Mouse (Mus musculus): ENCODE data around the gene Hmgb3. TPM values are rescaled to one million over a fixed set of nuclear protein-coding genes. Genes with fewer than 3 reads are reported as not detected.

The Hmgb3 gene
- polyA plus RNA-seq, 1 experiment from 2014 or later = 670 TPM

GRCm38 (mm10) chrX:71556965-71557491 lies 1.3 kb downstream of the Hmgb3 start:
- Histone ChIP-seq H3K4me1 (ENCODE audit: control insufficient read depth, insufficient read depth, low read length) (no peaks in the 10 kb centered on the region), H3K9ac (ENCODE audit: low read length) (peak overlapping the region; percentile 94), H3K27ac (replicated peaks; ENCODE audit: low read depth, low read length) (peak overlapping the region; percentile 98), H3K9me3 (ENCODE audit: control insufficient read depth, low read length) (no peaks in the 10 kb centered on the region), H3K27me3 (ENCODE audit: control insufficient read depth, insufficient read depth, low read length) (0 out of 2 replicates have a peak, but pooled peaks cover 2% of the 10 kb centered on the region), H3K4me3 (ENCODE audit: low read depth, low read length) (peak overlapping the region; percentile 68), H3K4me2 (ENCODE audit: low read depth, severe bottlenecking) (peak overlapping the region; percentile 44), H3K36me3 (ENCODE audit: control insufficient read depth, insufficient read depth, low read length) (no peaks in the 10 kb centered on the region)
- ATAC-seq (ENCODE audit: insufficient number of reproducible peaks, low FRiP score, low TSS enrichment, low read depth) (no peak), DNase-seq (ENCODE audit: low spot score) (peak; percentile 24)
- 20% methylated on average over 21 of the region's 37 CpGs for WGBS

- H3K9me3 ChIP-seq (ENCODE audit: control insufficient read depth, low read length) = no peaks in the 10 kb centered on the region
- 87% methylated on average over 2 of the region's 2 CpGs for WGBS
- H3K9ac ChIP-seq (ENCODE audit: low read length) = no peak overlapping the region
- H3K4me1 ChIP-seq (ENCODE audit: control insufficient read depth, insufficient read depth, low read length) = no peaks in the 10 kb centered on the region
- H3K4me2 ChIP-seq (ENCODE audit: low read depth, severe bottlenecking) = no peak overlapping the region
- no peaks in the 10 kb centered on the region for H3K27me3 ChIP-seq (ENCODE audit: control insufficient read depth, insufficient read depth, low read length)
- no peak overlapping the region for H3K27ac ChIP-seq (replicated peaks; ENCODE audit: low read depth, low read length)
- ATAC-seq (ENCODE audit: insufficient number of reproducible peaks, low FRiP score, low TSS enrichment, low read depth) (no peak), DNase-seq (ENCODE audit: low spot score) (no peak)
- H3K4me3 ChIP-seq (ENCODE audit: low read depth, low read length) = no peak overlapping the region
- no peaks in the 10 kb centered on the region for H3K36me3 ChIP-seq (ENCODE audit: control insufficient read depth, insufficient read depth, low read length)
Observed at GRCm38 (mm10) chrX:71559336-71559735, 3.6 kb downstream of the Hmgb3 start.

GRCm38 (mm10) chrX:71560796-71561195 lies 5.1 kb downstream of the Hmgb3 start:
- ATAC-seq (ENCODE audit: insufficient number of reproducible peaks, low FRiP score, low TSS enrichment, low read depth) (no peak), DNase-seq (ENCODE audit: low spot score) (no peak)
- 95% methylated on average over 1 of the region's 1 CpGs for WGBS
- Histone ChIP-seq H3K9me3 (ENCODE audit: control insufficient read depth, low read length) (no peaks in the 10 kb centered on the region), H3K9ac (ENCODE audit: low read length) (no peak overlapping the region), H3K4me1 (ENCODE audit: control insufficient read depth, insufficient read depth, low read length) (no peaks in the 10 kb centered on the region), H3K4me2 (ENCODE audit: low read depth, severe bottlenecking) (no peak overlapping the region), H3K36me3 (ENCODE audit: control insufficient read depth, insufficient read depth, low read length) (no peaks in the 10 kb centered on the region), H3K27ac (replicated peaks; ENCODE audit: low read depth, low read length) (no peak overlapping the region), H3K4me3 (ENCODE audit: low read depth, low read length) (no peak overlapping the region), H3K27me3 (ENCODE audit: control insufficient read depth, insufficient read depth, low read length) (no peaks in the 10 kb centered on the region)

- no peak overlapping the region for H3K4me2 ChIP-seq (ENCODE audit: low read depth, severe bottlenecking)
- WGBS = 85% methylated on average over 3 of the region's 3 CpGs
- ATAC-seq (ENCODE audit: insufficient number of reproducible peaks, low FRiP score, low TSS enrichment, low read depth) (no peak), DNase-seq (ENCODE audit: low spot score) (no peak)
- H3K27me3 ChIP-seq (ENCODE audit: control insufficient read depth, insufficient read depth, low read length) = no peaks in the 10 kb centered on the region
- H3K9ac ChIP-seq (ENCODE audit: low read length) = no peak overlapping the region
- no peak overlapping the region for H3K4me3 ChIP-seq (ENCODE audit: low read depth, low read length)
- H3K27ac ChIP-seq (replicated peaks; ENCODE audit: low read depth, low read length) = no peak overlapping the region
- no peaks in the 10 kb centered on the region for H3K4me1 ChIP-seq (ENCODE audit: control insufficient read depth, insufficient read depth, low read length)
- H3K36me3 ChIP-seq (ENCODE audit: control insufficient read depth, insufficient read depth, low read length) = no peaks in the 10 kb centered on the region
- H3K9me3 ChIP-seq (ENCODE audit: control insufficient read depth, low read length) = no peaks in the 10 kb centered on the region
Observed at GRCm38 (mm10) chrX:71573132-71573900, 17.6 kb downstream of the Hmgb3 start.

DNA sequence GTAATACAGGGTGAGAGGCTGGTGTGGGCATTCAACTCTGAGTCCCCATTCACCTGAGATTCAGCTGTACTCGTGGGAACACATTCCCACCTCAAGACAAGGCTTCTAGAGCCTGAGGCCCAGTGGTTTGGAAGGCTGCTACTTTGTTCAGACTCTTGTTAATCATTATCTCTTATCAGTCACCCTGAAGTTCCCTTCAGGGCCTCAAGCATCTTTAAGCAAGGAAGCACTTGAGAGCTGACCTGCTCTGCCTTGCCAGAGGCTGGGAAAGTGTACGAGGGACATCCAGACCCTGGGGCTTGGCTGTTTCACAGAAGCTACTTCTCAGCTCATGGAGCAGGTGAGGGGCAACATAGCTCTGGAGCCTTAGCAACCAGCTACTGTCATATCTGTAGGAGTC lies 19.8 kb downstream of the Hmgb3 start:
- no peaks in the 10 kb centered on the region for H3K4me1 ChIP-seq (ENCODE audit: control insufficient read depth, insufficient read depth, low read length)
- H3K27me3 ChIP-seq (ENCODE audit: control insufficient read depth, insufficient read depth, low read length) = no peaks in the 10 kb centered on the region
- 69% methylated on average over 2 of the region's 2 CpGs for WGBS
- no peak overlapping the region for H3K9ac ChIP-seq (ENCODE audit: low read length)
- H3K4me3 ChIP-seq (ENCODE audit: low read depth, low read length) = no peak overlapping the region
- DNase-seq (ENCODE audit: low spot score) = no peak
- no peak overlapping the region for H3K4me2 ChIP-seq (ENCODE audit: low read depth, severe bottlenecking)
- no peaks in the 10 kb centered on the region for H3K36me3 ChIP-seq (ENCODE audit: control insufficient read depth, insufficient read depth, low read length)
- H3K27ac ChIP-seq (replicated peaks; ENCODE audit: low read depth, low read length) = no peak overlapping the region
- no peak for ATAC-seq (ENCODE audit: insufficient number of reproducible peaks, low FRiP score, low TSS enrichment, low read depth)
- H3K9me3 ChIP-seq (ENCODE audit: control insufficient read depth, low read length) = no peaks in the 10 kb centered on the region

- no peak overlapping the region for H3K9ac ChIP-seq (ENCODE audit: low read length)
- H3K4me1 ChIP-seq (ENCODE audit: control insufficient read depth, insufficient read depth, low read length) = no peaks in the 10 kb centered on the region
- DNase-seq (ENCODE audit: low spot score) (no peak), ATAC-seq (ENCODE audit: insufficient number of reproducible peaks, low FRiP score, low TSS enrichment, low read depth) (no peak)
- H3K27me3 ChIP-seq (ENCODE audit: control insufficient read depth, insufficient read depth, low read length) = no peaks in the 10 kb centered on the region
- H3K9me3 ChIP-seq (ENCODE audit: control insufficient read depth, low read length) = no peaks in the 10 kb centered on the region
- no peak overlapping the region for H3K4me3 ChIP-seq (ENCODE audit: low read depth, low read length)
- H3K36me3 ChIP-seq (ENCODE audit: control insufficient read depth, insufficient read depth, low read length) = no peaks in the 10 kb centered on the region
- WGBS = 71% methylated on average over 1 of the region's 1 CpGs
- H3K27ac ChIP-seq (replicated peaks; ENCODE audit: low read depth, low read length) = no peak overlapping the region
- no peak overlapping the region for H3K4me2 ChIP-seq (ENCODE audit: low read depth, severe bottlenecking)
Observed at GRCm38 (mm10) chrX:71589181-71589580, 33.5 kb downstream of the Hmgb3 start.

GRCm38 (mm10) chrX:71601052-71601611 lies 45.4 kb downstream of the Hmgb3 start:
- WGBS = 20% methylated on average over 24 of the region's 25 CpGs
- H3K9ac ChIP-seq (ENCODE audit: low read length) = no peak overlapping the region

More at GRCm38 (mm10) chrX:71601052-71601611, 45.4 kb downstream of the Hmgb3 start:
- 0 out of 2 replicates have a peak, but pooled peaks cover 7% of the 10 kb centered on the region for H3K27me3 ChIP-seq (ENCODE audit: control insufficient read depth, insufficient read depth, low read length)
- H3K4me1 ChIP-seq (ENCODE audit: control insufficient read depth, insufficient read depth, low read length) = no peaks in the 10 kb centered on the region
- no peaks in the 10 kb centered on the region for H3K9me3 ChIP-seq (ENCODE audit: control insufficient read depth, low read length)
- H3K27ac ChIP-seq (replicated peaks; ENCODE audit: low read depth, low read length) = no peak overlapping the region
- ATAC-seq (ENCODE audit: insufficient number of reproducible peaks, low FRiP score, low TSS enrichment, low read depth) = 0 out of 2 replicates have a peak, but pooled peaks have one; percentile 21
- no peak overlapping the region for H3K4me3 ChIP-seq (ENCODE audit: low read depth, low read length)
- DNase-seq (ENCODE audit: low spot score) = peak; percentile 73
- peak overlapping the region; percentile 44 for H3K4me2 ChIP-seq (ENCODE audit: low read depth, severe bottlenecking)
- no peaks in the 10 kb centered on the region for H3K36me3 ChIP-seq (ENCODE audit: control insufficient read depth, insufficient read depth, low read length)

All from limb, embryonic 11.5 days (tissue).